10 mouse cellular contexts compared by ENCODE assay signal in genomic region chr11:11845044-11845443, GRCm38 (mm10). TPM values are rescaled to one million over a fixed set of nuclear protein-coding genes. Genes with fewer than 3 reads are reported as not detected.
DNase-seq lines count a peak whose midpoint lies in the region; ATAC-seq and TF ChIP-seq lines count a peak whose summit lies in the region.
"Had no signal": no experiment of that assay in that cellular context is flagged by ENCODE, and none has a peak within 500 bp of the region (broad histone marks: within the 10 kb centered on the region; RNA-seq: fewer than 3 reads in every experiment).

No protein-coding gene starts in this region.

- no peak overlapping the region for H3K4me3 ChIP-seq in lung, postnatal 0 days (ENCODE audit: low read depth, low read length)
- H3K4me3 ChIP-seq in stomach, embryonic 15.5 days (replicated peaks): no peak overlapping the region
- no peak overlapping the region for H3K4me3 ChIP-seq in forebrain, embryonic 15.5 days
- H3K4me3 ChIP-seq: megakaryocyte, embryonic 14.5 days had no signal

- H3K9ac ChIP-seq in lung, postnatal 0 days (replicated peaks; ENCODE audit: low read depth): no peak overlapping the region
- no peak overlapping the region for H3K9ac ChIP-seq in stomach, embryonic 15.5 days
- H3K9ac ChIP-seq in forebrain, embryonic 15.5 days (replicated peaks): no peak overlapping the region

- WGBS in lung, postnatal 0 days: 71% methylated on average over 8 of the region's 8 CpGs
- WGBS in stomach, embryonic 15.5 days: 66% methylated on average over 8 of the region's 8 CpGs
- 61% methylated on average over 8 of the region's 8 CpGs for WGBS in forebrain, embryonic 15.5 days

- TF ChIP-seq CTCF in lung, postnatal 0 days (IDR thresholded peaks at IDR 0.05): no peak

- no peak for TF ChIP-seq EP300 in lung, postnatal 0 days (IDR thresholded peaks at IDR 0.05)

- peak overlapping the region; percentile 66 for H3K27ac ChIP-seq in lung, postnatal 0 days (ENCODE audit: low read length)
- peak overlapping the region; percentile 60 for H3K27ac ChIP-seq in stomach, embryonic 15.5 days
- no peak overlapping the region for H3K27ac ChIP-seq in forebrain, embryonic 15.5 days (replicated peaks)

- H3K4me1 ChIP-seq in lung, postnatal 0 days (ENCODE audit: insufficient read depth, low read depth, low read length): peaks cover 11% of the 10 kb centered on the region; the same call in 1 of the 2 replicates
- peaks cover 6% of the 10 kb centered on the region for H3K4me1 ChIP-seq in stomach, embryonic 15.5 days
- H3K4me1 ChIP-seq in forebrain, embryonic 15.5 days: peaks cover 5% of the 10 kb centered on the region; the same call in 1 of the 2 replicates

- no peak for ATAC-seq in lung, postnatal 0 days
- no peak for ATAC-seq in stomach, embryonic 15.5 days (ENCODE audit: insufficient read depth, low FRiP score, low read depth)
- no peak for ATAC-seq in forebrain, embryonic 15.5 days (replicated peaks)

- peak; percentile 16 for DNase-seq in embryo, embryonic 10 days (ENCODE audit: low spot score)
- no peak for DNase-seq in embryo, embryonic 9.5 days (ENCODE audit: extremely low spot score)
- DNase-seq in lung, postnatal 0 days (ENCODE audit: low spot score): no peak
- DNase-seq in lung, adult 18-20 months: no peak
- peak; percentile 21 for DNase-seq in heart, postnatal 25 days (ENCODE audit: low spot score)
- DNase-seq in ovary, postnatal 14 days (ENCODE audit: low spot score): no peak

- no peaks in the 10 kb centered on the region for H3K36me3 ChIP-seq in lung, postnatal 0 days (ENCODE audit: insufficient read depth, low read length)
- H3K36me3 ChIP-seq in stomach, embryonic 15.5 days: no peaks in the 10 kb centered on the region
- H3K36me3 ChIP-seq in forebrain, embryonic 15.5 days: no peaks in the 10 kb centered on the region

- no peak overlapping the region for H3K4me2 ChIP-seq in lung, postnatal 0 days (replicated peaks; ENCODE audit: low read depth, low read length)
- no peak overlapping the region for H3K4me2 ChIP-seq in stomach, embryonic 15.5 days
- no peak overlapping the region for H3K4me2 ChIP-seq in forebrain, embryonic 15.5 days (replicated peaks)

- intact Hi-C loops in heart, postnatal 25 days (cut with DNase I): no loop called here

- H3K27me3 ChIP-seq in lung, postnatal 0 days (replicated peaks; ENCODE audit: insufficient read depth, low read length): no peaks in the 10 kb centered on the region
- no peaks in the 10 kb centered on the region for H3K27me3 ChIP-seq in stomach, embryonic 15.5 days (replicated peaks)
- H3K27me3 ChIP-seq in forebrain, embryonic 15.5 days: no peaks in the 10 kb centered on the region
- H3K27me3 ChIP-seq: Patski had no signal

- H3K9me3 ChIP-seq in lung, postnatal 0 days (ENCODE audit: low read length): no peaks in the 10 kb centered on the region
- H3K9me3 ChIP-seq in stomach, embryonic 15.5 days: no peaks in the 10 kb centered on the region
- H3K9me3 ChIP-seq in forebrain, embryonic 15.5 days: no peaks in the 10 kb centered on the region
- H3K9me3 ChIP-seq: megakaryocyte, embryonic 14.5 days had no signal

RNA-seq across cellular contexts. Expression of gene Fignl1, which starts 36.3 kb away (rescaled TPM):
- 4.2 and 5.6 TPM in 2 replicates for polyA plus RNA-seq in lung, postnatal 0 days (2015; fragmentation: Nextera tagmentation; extraction: Ambion mirVana)
- under 1 TPM; 0.59 to 0.60 TPM for total RNA-seq in heart, postnatal 25 days (2021)
- 54.1 and 54.4 TPM in 2 replicates for polyA plus RNA-seq in stomach, embryonic 15.5 days (2015; fragmentation: Nextera tagmentation; extraction: Ambion mirVana)
- 26.1 and 29.9 TPM in 2 replicates for polyA plus RNA-seq in forebrain, embryonic 15.5 days (2015; fragmentation: Nextera tagmentation; extraction: Ambion mirVana)

RNA-seq across cellular contexts. Expression of gene Ddc, which starts 52.9 kb away (rescaled TPM):
- 12.4 and 17.6 TPM in 2 replicates for polyA plus RNA-seq in lung, postnatal 0 days (2015; fragmentation: Nextera tagmentation; extraction: Ambion mirVana)
- total RNA-seq in heart, postnatal 25 days (2021): 1 to 10 TPM; 2.5 TPM
- 48.5 and 57.0 TPM in 2 replicates for polyA plus RNA-seq in stomach, embryonic 15.5 days (2015; fragmentation: Nextera tagmentation; extraction: Ambion mirVana)
- 3.2 and 6.9 TPM in 2 replicates for polyA plus RNA-seq in forebrain, embryonic 15.5 days (2015; fragmentation: Nextera tagmentation; extraction: Ambion mirVana)

Comparison
In these comparisons a context has a peak if more than half of its experiments do, and no peak if none do; other contexts are left out.
1. DNase-seq: peak in embryo, embryonic 10 days (single experiment) and heart, postnatal 25 days (single experiment); none in embryo, embryonic 9.5 days (single experiment), lung, postnatal 0 days (single experiment), lung, adult 18-20 months (0 of 2) and ovary, postnatal 14 days (single experiment).